Mouse (Mus musculus) right cerebral cortex, adult 18-20 months (tissue): ENCODE results near the gene Dntt.
A peak's percentile ranks its signal among the peaks of the same experiment; 100 is the strongest.

ENCODE experiments used
- DNase-seq: peaks from one replicate; pipeline ENCODE4 v3.0.0; 2022; ENCODE audit warnings: mixed read lengths

Gene Dntt

DNA sequence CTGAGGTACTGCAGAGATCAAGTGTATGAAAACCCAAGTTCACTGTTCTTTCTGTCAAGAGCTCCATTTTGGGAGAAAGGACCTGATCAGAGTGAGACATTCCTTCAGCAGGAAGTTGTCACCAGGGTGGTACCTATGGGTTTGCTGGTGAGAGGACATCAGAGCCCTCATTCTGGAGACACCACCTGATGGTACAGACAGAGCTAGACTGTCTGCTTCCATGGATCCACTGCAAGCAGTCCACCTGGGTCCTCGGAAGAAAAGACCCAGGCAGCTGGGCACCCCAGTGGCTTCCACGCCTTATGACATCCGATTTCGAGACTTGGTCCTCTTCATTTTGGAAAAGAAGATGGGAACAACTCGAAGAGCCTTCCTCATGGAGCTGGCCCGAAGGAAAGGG is at the start of gene Dntt:
Gene Dntt, plus strand, starts transcription at position 57 of the 400 bp plus-strand sequence.
- no peak for DNase-seq

DNA sequence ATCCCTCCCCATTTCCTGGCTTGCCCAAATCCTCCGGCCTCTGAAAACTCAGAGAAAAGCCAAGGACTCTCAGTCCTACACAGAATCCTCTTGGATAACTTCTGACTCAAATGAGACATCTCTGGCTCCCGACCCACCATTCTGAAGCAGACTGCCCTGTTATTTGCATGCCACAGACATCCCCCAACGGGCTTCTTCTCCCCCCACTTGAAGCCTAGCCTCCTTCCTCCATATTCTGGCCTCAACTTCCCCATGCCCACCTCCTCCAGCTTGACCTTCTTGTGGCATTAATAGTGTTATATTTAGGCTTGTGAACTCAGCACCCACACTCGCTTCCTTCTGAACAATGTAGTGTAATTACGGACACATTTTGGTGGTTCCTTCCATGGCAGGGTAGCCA is 48.4 kb upstream of the Dntt start:
- no peak for DNase-seq

DNA sequence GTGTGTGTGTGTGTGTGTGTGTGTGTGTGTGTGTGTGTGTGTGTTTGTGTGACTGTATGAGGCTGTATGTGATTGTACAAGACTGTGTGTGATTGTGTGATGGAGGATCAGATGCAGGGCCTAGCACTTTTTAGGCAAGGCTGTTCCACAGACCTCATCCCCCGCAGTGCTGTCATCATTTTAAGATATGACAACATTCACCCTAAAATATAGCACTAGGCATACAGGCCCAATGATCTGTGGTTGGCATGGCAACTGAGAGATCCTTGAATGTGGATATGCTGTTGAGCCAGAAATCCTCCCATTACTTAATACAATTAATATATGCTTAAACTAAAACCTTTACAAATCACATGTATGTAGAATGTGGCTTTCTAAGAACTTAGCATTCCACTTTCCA is 44.5 kb upstream of the Dntt start:
- peak; percentile 25 for DNase-seq

DNA sequence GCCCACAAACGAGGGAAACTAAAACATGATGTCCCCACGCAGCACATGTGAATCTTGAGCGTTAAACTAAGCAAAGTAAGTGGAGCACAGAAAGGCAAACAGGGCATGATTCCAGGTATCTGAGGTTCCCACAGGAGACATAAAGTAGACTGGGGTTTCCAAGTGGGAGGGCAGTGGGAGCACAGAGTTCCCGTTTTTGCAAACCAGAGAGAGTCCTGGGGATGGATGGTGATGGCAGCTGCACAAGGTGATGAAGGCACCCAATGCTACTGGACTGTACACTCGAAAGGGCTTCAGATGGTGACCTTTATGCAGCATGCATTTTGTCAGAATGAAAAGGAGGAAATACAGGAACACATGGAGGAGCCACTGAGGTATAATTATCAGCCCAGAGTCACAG is 40.2 kb upstream of the Dntt start:
- DNase-seq = no peak

DNA sequence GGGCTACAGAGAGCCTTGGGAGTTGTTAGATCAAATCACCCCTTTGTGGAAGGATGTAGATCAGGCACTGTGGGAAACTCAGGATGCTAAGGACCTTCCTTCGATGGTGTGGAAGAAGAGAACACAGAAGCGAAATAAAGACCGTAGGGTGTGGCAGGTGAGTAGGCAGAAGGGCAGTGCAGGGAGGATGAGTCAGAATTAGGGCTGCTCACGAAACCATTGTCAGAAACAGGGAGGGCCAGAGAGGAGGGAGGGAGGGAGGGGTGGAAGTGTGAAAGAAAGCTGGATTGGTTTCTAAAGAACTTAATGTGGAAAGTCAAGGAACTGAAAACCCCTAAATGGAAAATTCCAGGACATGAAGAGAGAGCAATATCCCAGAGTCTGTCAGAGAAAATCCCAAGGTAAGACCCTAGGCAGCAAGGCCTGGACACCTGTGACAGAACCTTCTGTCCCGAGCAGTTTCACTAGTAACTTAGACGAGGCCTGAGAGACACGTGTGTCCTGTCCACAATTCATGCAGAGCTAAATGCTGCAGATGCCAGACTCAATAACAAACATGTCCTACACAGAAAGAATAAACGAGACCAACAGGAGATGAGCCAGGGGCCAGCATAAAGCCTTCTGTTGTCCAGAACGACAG is 39.0 kb upstream of the Dntt start:
- DNase-seq = no peak

DNA sequence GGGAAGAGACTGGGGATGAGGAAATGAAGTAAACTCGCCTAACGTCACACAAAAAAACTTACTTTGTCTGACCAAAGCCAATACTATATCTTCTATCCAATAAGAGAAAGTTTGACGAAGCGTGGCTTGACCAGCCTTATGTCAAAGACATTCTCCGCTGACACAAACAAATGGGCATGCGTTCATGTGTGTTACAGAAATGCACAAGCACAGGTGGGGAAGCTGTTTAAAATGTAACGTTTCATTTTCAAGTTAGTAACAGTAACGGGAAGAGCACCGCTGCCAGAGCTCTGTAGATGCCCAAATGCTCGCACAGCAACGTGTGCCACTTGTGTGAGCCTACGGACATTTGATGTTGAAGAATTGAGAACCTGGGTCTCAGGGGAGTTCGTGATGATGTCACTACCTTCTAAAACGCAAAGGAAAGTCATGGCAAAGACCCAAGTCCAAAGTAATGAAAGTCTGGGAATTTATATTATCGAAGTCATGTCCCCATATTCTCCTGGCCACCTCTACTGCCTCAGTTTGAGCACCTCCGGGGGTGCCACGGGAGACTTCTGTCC is 38.2 kb upstream of the Dntt start:
- no peak for DNase-seq

DNA sequence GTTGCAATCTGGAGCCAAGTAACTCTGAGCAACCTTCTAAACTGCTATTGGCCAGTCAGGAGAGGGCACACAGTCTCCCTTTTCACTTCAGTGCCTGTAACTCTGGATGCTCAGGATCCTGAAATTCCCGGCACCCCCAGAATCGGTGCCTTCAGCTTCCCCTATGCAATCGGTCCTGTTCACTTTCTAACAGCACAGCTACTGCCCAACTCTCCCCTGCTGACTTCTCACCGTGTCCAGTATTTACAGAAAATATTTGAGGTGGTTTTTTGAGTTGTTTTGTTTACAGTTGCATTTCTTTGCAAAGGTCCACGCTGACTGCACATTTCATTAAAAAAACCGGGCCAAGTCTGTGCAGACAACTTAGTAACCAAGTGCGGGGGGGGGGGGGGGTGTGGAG is 37.4 kb upstream of the Dntt start:
- DNase-seq = no peak

DNA sequence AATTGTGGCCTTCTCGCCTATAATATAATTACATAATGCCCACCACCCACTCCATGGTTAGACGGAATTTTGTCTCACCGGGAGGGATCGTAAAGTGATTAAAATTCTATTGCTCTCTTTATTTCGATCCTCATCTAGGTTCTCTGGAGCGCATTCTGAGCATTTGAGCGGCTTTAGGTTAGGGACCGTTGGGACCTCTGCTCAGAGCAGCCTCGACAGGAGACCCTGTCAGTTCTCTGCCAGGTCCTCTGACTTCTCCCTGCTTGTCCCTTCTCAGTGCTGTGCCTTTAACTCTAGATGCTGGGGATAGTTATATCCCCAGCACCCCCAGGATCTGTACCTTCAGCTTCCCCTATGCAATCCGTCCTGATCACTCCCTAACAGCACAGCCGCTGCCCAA is 37.0 kb upstream of the Dntt start:
- no peak for DNase-seq

DNA sequence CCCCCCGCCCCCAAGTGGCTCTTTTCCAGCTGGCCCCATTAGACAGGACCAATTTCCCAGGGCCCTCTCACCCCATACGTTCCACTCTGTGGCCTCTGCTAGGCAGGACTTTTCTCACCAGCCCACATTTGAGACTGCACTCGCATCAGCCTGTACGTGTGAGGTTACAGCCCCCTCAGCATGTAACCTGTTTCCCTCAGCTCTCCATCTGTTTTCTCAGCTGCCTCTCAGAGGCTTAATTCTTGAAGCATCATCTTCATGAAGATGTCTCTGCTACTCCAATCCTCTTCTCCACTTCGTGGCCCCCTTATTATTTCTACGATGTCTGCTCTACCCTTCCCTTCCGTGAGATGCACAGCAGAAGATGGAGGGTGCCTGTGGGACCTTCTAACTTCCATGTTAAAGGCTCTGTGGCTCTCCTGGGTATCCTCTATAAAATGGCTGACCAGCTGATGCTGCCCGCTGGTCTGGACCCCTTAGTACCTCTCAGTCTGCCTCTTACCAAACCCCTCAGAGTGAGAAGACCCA is 36.5 kb upstream of the Dntt start:
- peak; percentile 50 for DNase-seq

DNA sequence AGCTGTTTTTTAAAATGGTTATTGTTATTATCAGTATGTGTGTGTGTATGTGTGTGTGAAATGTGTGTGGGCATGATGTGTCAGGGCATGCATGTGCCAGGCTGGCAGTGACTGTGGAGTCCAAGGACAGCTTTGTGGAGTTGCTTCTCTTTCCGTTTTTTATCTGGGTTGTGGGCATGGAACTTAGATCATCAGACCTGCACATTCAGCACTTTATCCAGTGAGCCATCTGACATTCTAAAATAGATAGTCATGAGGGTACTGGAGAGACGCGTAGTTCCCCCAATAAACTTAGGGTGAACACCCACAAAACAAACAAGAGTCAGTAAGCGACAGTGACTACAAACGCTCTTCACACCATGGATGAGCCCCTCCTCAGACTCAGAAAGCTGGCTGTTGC is 35.7 kb upstream of the Dntt start:
- DNase-seq = no peak

DNA sequence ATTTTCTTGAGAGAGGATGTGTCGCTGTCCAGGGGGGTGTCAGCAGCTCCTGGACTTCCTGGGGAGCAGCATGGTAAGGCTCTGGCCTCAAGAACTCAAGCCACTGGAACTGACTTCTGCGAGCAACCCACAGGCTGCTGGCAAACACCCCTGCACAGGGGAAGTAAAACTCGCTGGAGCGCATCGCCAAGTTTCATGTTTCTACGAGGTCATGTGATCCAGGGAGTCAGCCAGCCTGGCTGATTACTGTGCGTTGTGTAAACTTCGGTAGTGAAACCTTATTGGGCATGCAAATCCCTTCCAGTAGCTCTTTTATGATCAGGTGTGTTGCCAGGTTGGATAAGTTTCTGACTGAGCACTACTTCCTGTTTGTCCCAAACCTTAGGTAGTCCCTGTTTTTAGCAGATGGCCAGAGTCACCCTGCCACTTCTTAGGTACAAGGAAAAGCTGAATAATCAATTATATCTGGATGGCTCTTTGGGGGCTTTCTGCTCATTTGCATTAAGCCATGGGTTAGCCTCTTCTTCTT is 35.0 kb upstream of the Dntt start, which contains the start of gene Blnk:
Gene Blnk, minus strand, starts transcription at position 479 of the 529 bp plus-strand sequence.
- DNase-seq = peak; percentile 56

DNA sequence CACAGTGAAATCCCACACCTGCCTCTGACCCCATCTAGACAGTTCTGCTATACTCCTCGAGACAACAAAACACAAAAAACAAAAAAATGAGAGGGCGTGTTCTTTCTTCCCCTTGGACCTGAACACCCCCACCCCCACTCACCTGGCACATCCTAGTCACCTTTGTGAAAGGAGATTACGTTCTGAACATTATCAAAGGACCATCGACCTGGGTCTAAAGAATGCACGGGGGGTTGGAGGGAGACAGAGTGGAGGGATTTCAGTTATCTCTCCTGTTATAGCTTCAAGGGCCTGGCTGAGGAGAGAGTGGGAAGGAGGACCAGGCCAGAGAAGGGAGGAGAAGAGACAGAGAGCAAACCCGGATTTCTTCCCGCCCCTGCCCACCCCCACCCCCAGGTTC is 34.2 kb upstream of the Dntt start:
- DNase-seq = no peak

DNA sequence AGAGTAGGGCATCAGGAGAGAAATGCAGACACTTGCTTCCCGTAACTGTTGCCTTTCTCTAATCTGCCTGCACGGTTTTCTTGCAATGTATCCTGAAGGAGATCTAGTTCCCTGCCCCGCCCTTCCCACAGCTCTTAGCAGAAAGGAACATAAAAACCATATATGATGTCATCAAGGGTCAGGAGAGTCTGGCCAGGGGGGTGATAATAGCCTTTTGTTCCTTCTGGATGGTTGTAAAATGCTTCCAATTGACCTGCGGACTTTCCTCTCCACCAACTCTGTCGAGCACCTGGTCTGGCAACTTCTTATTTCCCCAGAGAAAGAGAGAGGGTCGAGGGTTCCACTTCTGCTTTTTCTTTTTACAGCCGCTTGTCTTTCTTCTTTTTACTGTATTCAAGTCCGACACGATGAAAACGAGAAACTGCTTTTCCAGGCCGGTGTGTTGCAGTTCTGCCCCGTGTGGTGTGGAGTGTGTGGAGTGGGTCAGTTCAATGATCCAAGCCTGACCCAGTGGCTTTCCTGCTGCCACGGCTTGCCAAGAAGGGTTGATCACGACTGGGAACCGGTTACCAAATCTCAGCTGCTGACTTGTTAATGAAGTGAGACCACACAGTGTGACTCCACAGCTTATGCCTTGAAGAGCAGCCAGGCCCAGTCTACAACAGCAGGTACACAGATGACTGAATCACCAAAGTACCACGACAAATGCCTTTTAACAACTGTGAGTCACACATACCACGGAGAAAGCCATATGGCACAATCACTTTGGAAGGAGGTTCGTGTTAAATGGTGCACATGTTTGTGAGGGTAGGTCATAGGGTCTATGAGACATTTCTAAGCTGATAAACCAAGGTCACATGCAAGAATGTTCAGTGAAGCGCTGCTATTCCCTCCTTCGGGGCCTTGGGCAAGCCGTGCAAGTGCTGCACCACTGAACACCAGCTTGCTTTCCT is 33.4 kb upstream of the Dntt start:
- DNase-seq = peak; percentile 49

DNA sequence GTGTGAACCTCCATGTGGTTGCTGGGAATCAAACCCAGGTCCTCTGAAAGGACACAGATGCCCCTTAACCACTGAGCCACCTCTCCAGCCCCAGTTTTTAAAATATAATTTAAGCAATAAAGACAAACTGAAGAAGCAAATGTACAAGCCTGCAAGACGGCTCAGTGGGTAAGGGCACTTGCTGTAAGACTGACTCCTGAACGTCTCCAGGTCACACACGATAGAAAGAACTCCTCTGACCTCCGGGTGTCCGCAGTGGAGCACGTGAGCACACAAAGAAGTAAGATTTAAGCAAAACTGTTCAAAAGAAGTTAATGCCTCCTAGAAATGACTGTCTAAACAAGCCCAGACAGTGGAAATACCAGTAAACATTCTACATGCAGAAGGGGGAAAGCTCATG is 32.4 kb upstream of the Dntt start:
- no peak for DNase-seq

DNA sequence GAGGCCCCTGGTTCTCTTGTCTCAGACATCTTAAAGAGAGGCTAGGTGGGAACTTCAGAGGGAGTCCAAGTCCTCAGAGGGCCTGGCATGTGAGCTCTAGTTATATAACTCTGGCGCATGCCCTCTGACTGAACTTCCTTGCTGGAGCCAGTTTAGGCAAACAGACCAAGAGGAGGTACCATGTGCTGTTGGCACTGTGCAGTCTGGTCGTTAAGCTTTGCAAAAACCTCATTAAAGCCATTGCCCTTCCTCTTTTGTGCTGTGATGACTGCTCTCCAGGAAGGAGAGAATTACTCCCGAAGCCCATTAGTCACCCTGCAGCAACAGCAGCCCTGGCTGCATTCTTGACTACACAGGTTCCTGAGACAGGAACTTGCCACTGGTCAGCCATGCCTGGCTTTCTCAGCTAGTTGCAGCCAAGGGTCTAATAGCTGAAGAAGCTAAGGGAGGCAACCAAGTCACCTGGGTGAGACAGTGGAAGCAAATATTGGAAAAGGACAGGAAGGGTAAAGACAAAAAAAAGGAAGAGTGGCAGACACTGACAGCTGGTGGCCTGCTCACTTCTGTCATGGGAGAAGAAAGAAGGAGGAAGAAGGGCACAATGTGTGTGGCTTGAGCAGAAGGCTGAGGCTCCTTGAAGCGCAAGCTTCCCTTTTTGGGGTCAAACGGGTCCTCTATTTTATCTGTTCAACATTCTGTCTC is 30.5 kb upstream of the Dntt start:
- DNase-seq = no peak

DNA sequence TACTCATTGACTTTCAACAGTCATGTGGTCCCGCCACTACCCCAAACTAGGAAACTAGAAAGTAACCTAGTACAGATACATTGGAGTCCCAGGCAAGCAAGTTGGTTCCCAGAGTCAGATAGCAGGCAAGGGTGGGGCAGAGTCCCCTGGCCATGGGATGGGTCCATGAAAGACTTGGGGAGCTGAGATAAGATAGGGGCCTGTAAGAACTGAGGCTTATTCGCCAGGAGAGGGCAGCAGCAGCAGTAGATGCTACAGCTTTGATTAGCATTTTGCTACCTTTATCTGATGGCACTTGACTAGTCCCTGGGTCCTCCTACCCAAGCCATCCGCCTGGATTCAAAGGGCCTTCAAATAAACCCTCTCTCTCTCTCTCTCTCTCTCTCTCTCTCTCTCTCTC is 29.5 kb upstream of the Dntt start:
- DNase-seq = no peak

DNA sequence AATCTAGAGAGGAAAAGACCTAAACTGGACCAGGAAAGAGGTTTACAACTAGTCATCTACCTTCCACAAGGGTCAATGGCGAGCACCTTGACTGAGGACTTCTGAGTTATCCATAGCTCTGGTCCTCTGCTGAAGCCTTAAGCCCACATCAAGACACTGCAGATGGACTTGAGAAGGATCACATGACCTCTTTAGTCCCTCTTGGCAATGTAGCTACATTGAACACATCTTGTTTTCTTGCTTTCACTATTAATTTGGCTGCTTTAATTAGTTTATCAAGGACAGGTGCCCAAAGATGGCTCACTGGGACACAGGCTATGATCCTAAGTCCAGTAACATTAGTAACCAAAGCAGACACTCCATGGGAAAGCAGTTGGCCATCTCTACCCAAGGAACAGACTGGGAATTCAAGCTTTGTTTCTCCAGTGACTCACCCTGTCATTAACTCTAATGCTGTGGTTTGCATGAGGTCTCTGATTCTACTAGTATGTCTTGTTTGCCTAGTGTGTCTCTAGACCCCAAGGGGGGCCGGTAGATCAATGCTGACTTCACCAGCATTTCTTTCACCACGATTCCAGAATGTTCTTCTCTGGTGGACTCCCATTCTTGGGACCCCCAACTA is 25.3 kb upstream of the Dntt start:
- no peak for DNase-seq

DNA sequence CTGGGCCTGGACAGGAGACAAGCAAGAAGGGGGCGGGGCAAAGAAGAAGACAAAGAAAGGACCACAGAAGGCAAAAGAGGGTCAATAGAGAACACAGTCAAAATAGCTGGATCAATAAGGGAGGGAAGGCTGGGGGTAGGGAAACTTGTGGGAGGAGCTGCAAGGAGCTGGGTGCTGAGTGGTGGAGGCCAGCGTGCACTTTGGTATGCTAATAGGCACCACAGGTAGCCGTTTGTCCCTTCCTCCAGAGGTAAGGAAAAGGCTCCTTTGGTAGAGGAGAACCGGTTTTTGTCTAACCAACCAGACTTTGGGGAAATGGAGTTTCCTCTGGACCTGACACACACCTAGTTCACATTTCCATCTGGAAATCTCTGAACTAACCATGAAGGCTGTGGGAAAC is 22.5 kb upstream of the Dntt start:
- no peak for DNase-seq

DNA sequence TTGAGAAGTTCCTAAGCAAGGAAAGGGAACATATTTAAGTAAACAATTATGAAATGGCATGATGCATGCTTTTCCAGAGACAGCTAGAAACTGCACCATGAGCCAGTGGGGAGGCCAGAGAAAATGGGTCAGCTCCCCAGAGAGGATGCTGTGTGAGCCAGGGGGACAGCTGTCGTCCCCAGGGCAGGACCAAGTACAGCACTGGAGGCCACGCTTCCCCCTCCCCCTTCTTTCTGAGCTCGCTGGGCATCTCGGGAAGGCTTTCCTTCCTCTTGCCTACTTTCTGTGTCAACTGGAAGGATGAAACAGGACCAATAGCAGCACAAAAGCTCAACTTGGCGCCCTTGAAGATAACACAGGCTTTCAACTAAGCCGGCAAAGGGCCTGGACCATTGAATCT is 21.7 kb upstream of the Dntt start:
- DNase-seq = no peak

DNA sequence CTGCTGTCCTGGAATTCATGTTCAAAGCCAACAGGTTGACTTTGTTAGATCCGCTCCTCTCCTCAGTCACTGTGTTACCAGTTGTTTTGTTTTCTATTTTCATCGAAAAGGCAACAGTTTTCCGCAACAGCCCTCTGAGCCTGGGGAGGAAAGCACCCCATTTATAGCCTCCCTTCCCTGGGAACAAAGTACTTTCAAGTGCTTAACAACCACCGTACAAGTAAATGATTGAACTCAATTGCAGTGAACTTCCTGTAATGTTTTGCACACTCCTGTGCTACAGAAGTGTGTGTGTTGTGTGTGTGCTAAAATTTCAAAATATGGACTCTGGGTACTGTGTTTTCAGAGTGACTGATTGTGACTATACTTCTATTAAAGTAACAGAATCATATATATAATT is 21.3 kb upstream of the Dntt start:
- DNase-seq = no peak

DNA sequence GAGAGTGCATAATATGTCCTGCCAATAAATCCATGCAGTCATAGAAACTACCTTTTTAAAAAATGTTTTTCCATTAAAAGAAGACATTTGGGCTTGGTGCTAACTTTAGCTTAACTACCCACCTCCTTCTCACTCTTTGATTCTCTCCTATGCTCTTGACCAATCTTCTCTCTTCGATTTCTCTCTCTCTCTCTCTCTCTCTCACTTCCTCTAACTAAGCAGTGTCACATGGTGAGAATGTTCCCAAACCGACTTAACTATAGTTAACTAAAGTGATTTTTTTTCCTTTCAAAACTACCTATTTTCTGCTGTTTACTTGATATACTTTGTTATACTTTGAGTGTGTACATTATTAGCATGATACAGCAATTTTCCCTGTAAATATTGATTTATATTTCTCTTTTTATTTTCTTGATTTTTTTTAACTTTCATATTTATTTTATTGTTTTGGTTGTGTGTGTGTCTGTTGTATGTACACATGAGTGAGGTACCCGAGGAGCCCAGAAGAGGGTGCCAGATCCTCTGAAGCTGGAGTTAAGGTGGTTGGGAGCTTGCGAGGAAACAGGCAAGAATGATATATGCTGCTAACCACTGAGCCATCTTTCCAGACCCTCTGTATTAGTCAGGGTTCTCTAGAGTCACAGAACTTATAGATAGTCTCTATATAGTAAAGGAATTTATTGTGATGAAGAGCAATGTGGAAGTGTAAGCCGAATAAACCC is 20.2 kb upstream of the Dntt start:
- DNase-seq = no peak

DNA sequence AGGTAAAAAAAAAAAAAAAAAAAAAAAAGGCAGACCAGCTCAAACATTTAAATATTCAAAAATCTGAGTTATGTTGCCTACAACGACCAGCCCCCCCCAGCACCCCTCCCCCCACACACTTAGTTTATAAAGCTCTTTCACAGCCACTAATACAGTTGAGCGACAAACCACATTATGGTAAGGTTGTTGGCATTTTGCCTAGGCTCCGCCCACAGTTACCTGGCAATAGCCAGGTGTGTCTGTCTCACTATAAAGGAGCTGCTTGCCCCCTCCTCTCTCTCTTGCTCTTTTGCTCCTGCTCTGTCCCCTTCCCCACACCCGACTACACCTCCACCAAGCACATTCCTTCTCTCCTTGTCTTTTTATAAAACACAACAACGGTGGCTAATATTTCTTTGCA is 17.4 kb upstream of the Dntt start:
- DNase-seq = no peak
